Mouse (Mus musculus) brain, embryonic 14.5 days (tissue): ENCODE data around the gene Bpifb5. TPM values are rescaled to one million over a fixed set of nuclear protein-coding genes. Genes with fewer than 3 reads are reported as not detected.
"Not testable (repeated sequence)": the region's sequence is repeated elsewhere in the genome, so short reads cannot be mapped to it uniquely, and the experiment has no call there.

Source experiments
- DNase-seq: peaks from one replicate; pipeline ENCODE4 v3.0.0-alpha.2; 2011; ENCODE audit warnings: low read depth
- CTCF ChIP-seq: fragments of 200-500 bp; IDR thresholded peaks from 2 replicates; pipeline ENCODE4 v1.5.1; 2012; ENCODE audit warnings: inconsistent platforms, mild to moderate bottlenecking, moderate library complexity, borderline replicate concordance; ENCODE audit not compliant: insufficient read depth, insufficient read length; ENCODE audit errors: extremely low read depth
- POLR2A ChIP-seq: fragments of 200-500 bp; IDR thresholded peaks from 2 replicates; pipeline ENCODE4 v1.6.1; 2012; ENCODE audit warnings: mild to moderate bottlenecking, inconsistent platforms, borderline replicate concordance; ENCODE audit not compliant: poor library complexity, insufficient read depth, insufficient read length, severe bottlenecking; ENCODE audit errors: extremely low read depth
- polyA plus RNA-seq: library from polyadenylated mRNA; depleted of rRNA; stranded (reverse); fragments of >200 nt; gene quantifications from 2 replicates; pipeline ENCODE4 v1.2.3, GENCODE M21; 2012; rRNA removed

The Bpifb5 gene
- 0.39 and 0.49 TPM in 2 replicates for polyA plus RNA-seq

DNA sequence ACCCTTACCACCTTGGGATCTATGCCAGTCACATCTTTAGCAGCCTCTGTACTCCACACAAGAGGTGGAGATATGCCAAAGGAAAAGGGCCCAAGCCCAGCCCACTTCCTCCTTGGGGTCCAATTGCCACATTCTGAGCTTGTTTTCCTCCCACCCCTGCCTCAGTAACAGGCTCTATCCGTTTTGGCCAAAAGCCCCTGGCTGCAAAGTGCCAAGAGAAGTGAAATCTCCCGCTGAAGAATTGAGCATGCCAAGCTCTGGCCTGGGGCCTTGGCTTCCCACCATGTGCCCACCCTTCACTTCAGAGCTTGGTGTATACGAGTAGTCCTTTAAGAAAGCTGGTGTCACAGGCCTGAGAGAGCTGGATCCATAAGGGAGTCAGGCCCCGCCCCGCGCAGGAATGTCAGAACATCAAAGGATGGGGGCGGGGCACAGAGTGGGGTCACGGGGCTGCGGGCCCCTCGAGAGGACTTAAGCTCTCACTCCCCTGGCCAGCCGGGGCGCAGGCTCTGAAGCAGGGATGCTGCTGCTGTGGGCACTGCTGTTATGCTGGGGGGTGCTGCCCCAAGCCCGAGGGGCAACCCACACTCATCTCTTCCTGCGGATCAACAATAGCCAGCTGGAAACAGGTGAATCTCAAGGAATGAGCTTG, at the start of gene Bpifb5:
TSS of gene Bpifb5 (plus strand) at position 478 of the 652 bp plus-strand sequence.
- DNase-seq, result peak; percentile 94
- TF ChIP-seq POLR2A, result no peak
- no peak for TF ChIP-seq CTCF

DNA sequence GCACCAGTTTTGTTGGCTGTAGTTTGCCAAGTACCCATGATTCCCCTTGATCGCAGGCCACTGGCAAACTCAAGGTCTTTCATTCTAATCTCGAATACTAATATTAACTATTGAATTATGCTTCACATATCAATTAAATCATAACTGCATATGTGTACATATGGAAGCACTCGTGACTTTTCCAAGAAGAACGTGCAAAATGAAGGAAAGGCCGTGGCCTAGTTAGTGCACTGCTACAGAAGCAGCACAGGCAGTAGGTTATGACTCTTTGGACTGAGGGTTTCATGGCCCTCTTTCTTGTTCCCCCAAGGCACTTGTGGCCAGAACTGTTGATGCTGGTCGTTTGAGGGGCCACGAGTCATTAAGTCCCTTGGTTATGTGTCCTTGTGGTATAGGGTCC, 41.6 kb upstream of the Bpifb5 start:
- DNase-seq, result not testable (repeated sequence)

DNA sequence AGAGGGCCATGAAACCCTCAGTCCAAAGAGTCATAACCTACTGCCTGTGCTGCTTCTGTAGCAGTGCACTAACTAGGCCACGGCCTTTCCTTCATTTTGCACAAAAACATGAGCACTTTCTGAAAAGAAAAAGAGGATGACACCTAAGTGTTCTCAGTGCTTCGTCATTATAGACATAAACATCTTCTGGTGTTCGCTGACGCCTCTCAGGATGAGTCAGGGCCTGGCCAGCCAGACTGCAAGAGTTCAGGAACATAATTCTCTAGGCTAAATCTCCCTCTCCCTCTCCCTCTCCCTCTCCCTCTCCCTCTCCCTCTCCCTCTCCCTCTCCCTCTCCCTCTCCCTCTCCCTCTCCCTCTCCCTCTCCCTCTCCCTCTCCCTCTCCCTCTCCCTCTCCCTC, 40.5 kb upstream of the Bpifb5 start:
- DNase-seq, result not testable (repeated sequence)

DNA sequence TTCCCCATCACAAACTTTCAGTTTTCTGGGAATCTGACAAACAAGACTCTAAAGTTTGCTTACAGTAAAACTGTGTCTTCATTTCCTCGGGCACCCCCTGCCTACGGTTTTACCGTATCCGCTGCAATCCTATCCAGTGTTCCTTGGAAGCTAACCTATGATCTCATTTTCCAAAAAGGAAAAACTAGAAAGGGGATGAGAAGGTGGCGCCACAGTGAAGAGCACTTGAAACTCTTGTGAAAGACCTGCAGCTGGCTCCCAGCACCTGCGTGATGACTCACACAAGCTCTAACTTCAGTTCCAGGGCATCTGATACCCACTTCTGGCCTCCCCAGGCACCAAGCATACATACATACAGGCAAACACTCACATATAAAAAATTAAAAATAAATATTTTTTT, 38.2 kb upstream of the Bpifb5 start:
- no peak for TF ChIP-seq CTCF
- TF ChIP-seq POLR2A, result no peak
- DNase-seq, result no peak

DNA sequence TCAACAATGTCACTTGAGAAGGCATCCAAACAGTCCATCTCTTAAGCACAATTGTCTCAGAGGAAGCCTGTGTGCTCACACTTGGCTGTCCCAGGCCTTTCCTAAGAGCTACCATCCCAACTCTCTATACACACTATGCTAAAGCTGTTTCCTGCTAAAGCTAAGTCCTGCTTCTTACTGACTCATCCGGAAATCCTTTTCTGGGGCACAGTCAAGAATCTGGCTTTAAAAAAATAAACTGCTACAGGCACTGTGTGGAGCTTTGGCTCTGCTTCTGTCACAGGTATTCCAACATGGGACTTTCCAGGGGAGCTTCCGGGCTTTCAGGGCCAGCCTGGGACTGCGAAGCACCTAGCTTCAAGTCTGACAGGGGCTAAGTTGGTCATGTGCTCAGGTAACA, 37.8 kb upstream of the Bpifb5 start:
- TF ChIP-seq CTCF (no peak), POLR2A (no peak)
- no peak for DNase-seq

DNA sequence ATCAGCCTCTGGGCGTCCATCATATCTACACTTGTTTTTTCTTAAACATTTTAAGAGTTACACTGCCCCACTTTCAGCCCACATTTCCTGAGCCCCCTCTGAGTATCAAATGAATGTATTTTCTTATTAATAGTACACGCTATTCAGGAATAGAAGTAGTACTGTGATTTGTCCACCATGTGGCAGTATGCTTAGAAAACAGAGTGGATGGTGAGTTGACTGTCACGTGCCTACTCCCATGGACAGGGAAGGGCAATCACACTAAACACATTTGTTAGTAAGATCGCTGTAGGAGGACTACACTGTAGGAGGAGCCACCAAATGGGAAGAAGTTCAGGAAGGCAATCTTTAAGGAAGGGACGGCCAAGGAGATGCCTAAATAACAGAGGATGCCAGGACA, 36.1 kb upstream of the Bpifb5 start:
- DNase-seq, result peak; percentile 19
- TF ChIP-seq CTCF, result peak; percentile 24; the same call in 1 of the 2 replicates
- TF ChIP-seq POLR2A, result no peak

DNA sequence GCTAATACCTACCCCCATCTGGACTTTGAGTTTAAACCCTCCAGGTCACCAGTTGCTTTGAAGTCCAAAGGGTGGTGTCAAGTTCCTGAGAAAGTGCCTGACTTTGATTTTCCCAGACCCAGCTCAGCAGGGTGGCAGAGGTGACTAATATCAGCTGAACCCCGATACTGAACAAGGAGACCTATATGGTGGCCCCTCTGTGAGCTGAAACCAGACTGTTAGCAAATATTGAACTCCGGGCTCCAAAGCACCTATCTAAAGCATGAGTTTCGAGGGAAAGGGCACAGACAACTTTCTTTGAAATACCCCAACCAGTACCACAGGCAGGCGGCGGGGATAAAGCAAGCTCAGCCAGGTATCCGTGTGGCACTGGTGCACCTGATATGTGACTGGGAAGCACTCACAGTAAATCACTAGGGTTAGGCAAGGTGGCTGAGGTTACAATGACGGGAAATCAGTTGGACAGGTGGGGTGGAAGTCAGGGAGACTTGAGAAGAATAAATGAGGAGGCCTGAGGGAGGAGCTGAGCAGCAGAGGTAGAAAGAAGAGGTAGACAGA, 33.6 kb upstream of the Bpifb5 start:
- no peak for DNase-seq

DNA sequence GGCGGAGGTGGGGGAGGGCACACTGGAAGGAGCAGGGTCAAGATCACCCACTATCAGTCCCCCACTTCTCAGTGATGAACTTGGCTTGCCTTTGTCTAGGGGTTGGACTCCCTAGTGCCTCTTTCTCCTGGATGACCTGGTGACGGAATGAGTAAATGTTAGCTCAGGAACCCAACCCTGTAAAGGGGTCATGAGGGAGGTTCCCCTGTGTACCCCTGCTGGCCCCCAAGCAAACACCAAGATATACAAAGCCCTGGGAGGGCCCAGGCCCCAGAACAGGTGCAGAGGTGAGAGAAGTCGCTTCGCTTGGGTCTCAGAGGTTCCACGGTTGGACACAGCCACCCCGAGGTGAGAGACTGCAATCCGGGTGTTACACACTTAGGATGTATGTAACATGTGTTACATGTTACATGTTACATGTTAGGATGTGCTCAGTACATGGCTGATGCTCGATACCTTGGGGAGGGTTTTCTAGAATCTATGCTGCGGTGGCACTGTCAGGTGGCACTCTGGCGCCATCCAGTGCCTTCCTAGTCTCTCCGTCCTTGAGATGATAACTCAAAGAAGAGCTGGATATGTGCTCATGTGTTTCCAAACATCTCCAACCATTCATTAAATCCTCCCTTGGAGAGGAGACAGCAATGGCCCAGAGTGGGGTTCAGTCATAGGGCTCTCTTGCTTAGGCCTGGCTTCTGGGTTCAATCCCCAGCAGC, 32.8 kb upstream of the Bpifb5 start, which contains the start of gene Bpifb1:
TSS of gene Bpifb1 (plus strand) at position 273 of the 713 bp plus-strand sequence.
- DNase-seq, result peak; percentile 5
- TF ChIP-seq POLR2A (no peak), CTCF (peak; percentile 16; the same call in 1 of the 2 replicates)

More for the DNA sequence above, 33.6 kb upstream of the Bpifb5 start:
- no peak for TF ChIP-seq POLR2A
- no peak for TF ChIP-seq CTCF

DNA sequence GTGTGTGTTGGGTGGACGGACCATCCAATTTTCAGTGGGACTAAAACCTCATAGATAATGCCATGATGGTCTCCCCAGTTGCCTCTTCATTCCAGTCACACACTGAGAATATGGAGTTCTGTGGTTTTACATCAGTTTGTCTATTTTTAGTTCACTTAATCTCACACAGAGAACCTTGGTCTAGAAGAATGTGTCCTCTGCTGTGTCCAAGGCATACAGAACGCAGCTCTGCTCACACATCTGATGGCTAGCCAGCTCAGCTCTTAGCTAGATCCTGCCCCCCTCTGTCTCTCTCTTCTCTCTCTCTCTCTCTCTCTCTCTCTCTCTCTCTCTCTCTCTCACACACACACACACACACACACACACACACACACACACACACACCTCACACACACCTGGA, 31.4 kb upstream of the Bpifb5 start:
- TF ChIP-seq POLR2A (no peak), CTCF (no peak)
- no peak for DNase-seq

DNA sequence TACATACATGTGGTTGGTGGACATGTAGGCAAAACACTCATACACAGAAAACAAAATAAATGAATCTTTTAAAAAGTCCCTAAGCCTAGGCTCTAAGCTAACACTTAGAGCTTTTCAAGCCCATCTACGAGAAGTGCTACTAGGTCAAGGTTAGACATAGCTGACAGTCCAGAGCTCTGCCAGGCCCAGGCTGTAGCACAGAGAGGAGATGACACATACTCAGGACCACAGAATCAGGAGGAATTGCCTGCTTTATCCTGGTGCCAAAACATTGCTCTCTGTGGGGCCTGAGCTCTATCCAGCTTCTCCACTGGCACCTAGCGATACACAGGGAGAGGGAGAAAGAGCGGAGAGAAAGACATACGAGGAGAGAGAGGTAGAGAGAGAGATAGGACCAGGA, 30.5 kb upstream of the Bpifb5 start:
- no peak for DNase-seq
- TF ChIP-seq CTCF (no peak), POLR2A (no peak)

DNA sequence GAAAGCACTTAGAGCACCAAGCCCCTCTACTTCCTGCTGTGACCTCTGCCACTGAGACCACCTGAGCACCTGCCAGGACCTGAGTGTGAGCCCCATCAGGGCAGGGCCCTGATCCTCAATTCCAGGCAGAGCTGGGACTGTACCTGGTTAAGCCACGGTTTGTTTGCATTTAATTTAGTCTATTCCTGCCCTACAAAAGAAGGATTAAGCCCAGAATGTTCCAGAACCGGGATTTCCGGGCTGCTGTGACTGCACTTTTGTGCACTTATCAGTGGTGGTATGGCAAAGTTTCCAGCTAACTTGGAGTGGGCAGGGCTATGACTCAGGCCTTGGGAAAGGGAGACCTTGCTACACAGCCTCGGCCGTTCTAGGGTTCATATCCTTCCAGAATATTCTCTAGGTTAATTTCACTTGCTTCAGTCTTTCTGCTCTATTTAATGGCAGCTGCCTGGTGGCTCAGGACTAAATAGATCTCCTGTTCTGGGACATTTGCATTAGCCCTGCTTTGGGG, 29.5 kb upstream of the Bpifb5 start:
- no peak for TF ChIP-seq CTCF
- no peak for TF ChIP-seq POLR2A
- DNase-seq, result no peak

DNA sequence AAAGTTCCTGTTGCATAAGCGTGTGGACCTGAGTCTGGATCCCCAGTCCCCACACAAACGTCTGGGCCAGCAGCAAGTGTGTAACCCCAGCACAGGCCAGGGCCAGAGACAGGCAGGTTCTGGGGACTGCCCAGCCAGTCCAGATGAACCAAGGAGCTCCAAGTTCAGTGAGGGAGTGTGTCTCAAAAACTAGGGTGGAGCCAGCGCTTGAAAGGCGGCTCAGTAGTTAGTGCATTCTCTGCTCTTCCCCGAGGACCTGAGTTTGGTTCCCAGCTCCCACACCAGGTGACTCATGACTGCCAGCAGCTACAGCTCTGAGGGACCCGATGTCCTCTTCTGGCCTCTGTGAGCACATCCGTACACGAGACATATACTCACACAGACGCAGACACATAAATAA, 26.5 kb upstream of the Bpifb5 start:
- TF ChIP-seq POLR2A (no peak), CTCF (no peak)
- DNase-seq, result no peak
